Mouse (Mus musculus) kidney, adult 2 months (tissue): Measurements from ENCODE around the gene Cdadc1.

Experiments
- CTCF ChIP-seq: fragments of 200-500 bp; conservative IDR thresholded peaks from 2 replicates; pipeline ENCODE4 v1.5.1; 2011; ENCODE audit warnings: low read depth, mild to moderate bottlenecking, control low read depth, low read length, moderate library complexity, mixed read lengths; ENCODE audit not compliant: insufficient read depth, insufficient read length
- POLR2A ChIP-seq: fragments of 200-500 bp; IDR thresholded peaks from one replicate; pipeline ENCODE4 v1.6.1; 2011; ENCODE audit warnings: low read depth, low read length, control low read depth

- TF ChIP-seq CTCF = no peak
- no peak for TF ChIP-seq POLR2A
These were observed 29.5 kb upstream of the Cdadc1 start for GRCm38 (mm10) chr14:59627142-59627680.
